Mouse (Mus musculus): ENCODE measurements around the gene Amacr.
"Not testable (repeated sequence)": the region's sequence is repeated elsewhere in the genome, so short reads cannot be mapped to it uniquely, and the experiment has no call there.

Amacr gene

DNA sequence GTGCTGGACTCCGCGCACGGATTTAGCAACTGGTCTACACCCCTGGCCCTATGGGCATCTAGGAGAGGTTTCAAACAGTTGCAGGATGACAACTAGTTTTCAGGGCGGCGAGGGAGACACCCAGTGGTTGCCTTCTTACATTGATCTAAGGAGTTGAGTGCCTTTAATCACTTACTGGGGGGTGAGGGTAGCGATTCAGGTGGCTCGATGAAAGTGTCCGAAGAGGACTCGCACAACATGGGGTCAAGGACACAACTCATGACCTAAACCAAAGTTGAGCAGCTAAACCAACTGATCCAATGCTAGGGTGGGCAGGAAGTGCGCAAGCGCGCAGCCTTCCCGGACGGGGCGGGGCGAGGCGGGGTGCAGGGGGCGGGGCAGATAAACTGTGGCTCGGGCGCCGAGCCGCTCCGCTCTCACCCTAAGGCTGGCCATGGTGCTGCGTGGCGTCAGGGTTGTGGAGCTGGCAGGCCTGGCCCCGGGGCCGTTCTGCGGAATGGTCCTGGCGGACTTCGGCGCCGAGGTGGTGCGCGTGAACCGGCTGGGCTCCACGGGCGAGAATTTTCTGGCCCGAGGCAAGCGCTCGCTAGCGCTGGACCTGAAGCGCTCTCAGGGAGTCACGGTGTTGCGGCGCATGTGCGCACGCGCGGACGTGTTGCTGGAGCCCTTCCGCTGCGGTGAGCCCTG, at the start of gene Amacr:
Gene Amacr, plus strand, starts transcription at position 380 of the 687 bp plus-strand sequence.
- peak; percentile 95 for DNase-seq

DNA sequence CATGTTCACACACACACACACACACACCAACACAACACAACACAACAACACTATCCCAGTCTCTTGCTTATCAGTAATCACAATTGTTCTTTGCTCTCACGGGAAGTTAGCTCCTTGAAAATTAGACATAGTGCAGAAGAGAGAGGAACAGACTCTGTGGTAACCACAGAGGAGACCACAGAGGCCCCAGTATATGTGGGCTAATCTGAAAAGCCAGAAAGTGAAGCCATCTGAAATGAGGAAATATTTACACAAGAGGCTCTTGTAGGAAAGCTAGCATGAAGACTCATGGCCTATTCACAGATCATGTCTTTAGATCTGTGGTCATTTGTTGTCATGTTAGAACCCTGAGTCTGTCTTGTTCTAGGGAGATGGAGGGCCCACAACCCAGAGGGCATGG, 47.6 kb upstream of the Amacr start:
- DNase-seq, result no peak

DNA sequence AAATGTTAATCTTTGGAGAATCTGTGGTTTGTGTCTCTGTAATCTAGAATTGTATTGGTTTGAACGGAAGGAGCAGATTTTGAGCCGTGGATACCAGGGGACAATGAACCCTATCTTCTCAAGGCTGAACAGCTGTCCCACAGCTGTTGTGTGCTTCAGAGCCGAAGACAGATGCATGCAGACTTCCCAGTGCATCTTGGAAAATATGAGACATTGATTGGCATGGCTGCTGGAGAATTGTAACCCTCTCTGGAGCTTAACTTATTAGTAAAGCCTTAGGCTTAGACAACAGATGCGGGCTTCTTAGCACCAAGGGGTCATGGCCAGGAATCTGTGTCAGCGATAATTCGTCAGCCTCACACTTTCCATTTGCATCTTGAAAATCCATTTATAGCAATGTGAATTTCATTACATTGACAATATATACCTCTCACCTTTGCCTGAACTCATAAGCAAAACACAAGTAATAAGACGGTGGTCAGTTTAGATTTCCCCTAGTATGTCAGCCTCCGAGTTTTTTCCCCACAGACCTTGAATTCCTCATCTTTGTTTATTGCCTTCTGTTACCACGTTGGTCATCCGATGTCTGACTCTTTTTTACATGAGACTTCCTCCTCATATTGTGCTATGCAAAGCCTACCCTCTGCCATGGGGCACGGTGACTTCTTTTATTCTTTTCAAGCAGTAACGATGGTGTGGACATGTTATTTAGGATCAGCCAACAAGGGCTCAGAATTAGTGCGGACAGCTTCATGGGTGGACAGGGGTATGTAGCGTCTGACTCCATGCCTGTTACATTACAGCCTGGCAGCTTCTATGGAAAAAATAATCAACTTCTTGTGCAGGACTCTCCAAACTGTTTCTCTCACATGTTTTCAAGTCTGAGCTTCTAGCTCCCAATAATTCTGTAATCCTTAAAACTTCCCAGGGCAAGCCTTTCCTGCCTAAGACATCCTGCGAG, 41.1 kb upstream of the Amacr start:
- DNase-seq, result no peak

DNA sequence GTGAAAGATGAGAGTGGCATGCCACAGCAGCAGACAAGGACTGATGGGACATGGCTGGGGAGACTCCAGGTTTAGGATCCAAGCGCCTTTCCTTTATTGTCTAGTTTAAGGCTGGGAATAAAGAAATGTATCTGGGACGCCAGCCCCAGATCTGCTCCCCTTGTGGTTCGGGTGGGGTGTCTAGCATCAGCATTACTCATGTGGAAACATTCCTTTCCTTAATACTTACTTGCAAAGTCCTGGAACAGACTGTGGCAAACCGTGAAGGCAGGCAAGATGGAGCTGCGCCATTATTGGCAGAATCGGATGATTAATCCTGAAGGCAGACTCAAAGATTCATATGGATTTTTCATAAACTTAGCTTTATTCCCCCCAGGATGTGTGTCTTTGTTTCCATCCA, 39.7 kb upstream of the Amacr start:
- DNase-seq, result no peak

DNA sequence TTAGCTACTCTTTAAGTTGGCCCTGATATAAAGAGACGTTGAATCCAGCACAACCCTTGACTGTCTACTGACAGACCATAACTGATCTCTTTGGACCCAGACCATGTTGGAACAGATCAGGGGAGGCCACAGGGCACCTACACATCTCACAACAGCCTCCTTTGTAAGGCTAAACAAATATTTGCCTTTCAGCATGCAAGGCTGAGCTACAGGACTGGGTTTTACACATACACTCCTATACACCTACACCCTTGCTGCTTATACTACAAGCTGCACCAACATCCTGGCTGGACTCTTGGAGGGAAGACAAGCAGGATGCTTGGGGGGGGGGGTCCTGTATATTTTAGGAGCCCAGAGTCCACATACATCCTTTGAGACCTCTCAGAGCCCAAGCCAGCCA, 33.7 kb upstream of the Amacr start:
- DNase-seq, result no peak

DNA sequence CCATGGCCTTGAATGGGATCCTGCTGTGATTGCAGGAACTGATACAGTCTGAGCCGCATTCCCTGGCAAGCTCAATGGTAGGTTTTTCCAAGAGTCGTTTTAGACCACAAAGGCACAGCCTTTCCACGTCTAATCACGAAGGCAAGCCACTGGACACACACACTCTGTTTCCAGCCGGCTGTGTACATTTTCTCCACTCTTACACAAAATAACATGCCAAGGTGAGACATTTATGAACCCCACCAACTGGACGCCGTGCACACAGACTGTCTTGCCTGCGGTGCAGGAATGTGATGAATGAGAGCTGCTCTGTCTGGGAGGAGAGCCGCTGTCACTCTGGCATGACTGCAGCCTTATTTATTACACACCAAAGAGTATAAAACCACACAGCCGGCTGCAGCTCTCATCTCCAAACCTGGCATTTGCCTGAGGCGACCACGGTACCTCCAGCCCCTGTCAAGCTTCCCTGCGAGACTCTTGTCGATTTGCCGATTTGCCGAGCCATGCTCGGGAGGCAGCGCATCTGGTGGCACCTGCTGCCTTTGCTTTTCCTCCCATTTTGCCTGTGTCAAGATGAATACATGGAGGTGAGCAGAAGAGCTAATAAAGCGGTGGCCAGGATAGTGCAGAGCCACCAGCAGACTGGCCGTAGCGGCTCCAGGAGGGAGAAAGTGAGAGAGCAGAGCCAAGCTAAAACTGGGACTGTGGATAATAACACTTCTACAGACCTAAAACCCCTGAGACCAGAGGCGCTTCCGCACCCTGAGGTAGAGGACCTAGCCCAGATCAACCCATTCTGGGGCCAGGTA, 29.4 kb upstream of the Amacr start, which contains the start of gene C1qtnf3:
Gene C1qtnf3, plus strand, starts transcription at position 382 of the 809 bp plus-strand sequence.
- peak; percentile 26 for DNase-seq

DNA sequence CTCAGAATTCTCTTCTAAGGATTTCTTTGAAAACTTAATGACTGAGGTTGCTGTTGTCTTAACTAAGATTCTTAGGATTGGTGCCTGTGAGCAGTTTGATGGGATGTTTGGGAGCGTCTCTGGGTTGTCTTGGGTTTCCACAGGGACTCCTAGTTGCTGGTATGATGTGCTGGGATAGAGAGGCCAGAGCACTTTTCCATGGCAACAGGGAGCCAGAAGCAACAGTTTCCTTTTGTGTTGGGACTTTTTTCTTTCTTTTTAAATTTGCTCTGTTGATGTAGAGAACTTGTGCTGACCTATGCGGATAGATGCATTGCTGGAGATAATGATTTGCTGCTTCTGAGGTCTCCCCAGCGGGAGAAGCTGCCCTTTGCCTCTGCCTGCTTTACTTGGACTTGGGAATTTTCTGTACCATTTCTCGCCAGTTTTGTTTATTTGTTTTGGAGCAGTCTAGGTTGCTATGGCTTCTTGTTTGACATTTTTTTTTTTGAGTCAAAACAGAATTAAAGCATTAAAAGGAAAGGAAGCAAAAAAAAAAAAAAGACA, 28.7 kb upstream of the Amacr start:
- peak; percentile 12 for DNase-seq

DNA sequence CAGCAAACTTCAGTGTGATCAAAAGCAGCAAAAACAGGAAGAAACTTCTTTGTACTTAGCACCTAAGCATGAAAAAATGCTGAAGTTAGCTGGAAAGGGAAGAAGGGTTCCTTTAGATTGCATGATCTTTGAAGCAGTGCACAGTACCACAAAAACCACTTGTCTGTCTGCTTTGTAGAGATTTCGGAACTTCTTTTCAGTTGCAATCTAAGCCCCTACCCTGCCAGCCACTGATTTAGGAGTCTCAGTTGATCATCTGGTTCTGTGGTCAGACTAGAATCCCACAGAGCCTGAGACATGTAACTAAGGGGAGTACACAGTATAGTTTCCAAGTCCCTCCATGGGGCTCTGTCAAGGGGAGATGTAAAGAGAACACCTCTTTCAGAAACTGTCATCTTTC, 28.1 kb upstream of the Amacr start:
- no peak for DNase-seq

DNA sequence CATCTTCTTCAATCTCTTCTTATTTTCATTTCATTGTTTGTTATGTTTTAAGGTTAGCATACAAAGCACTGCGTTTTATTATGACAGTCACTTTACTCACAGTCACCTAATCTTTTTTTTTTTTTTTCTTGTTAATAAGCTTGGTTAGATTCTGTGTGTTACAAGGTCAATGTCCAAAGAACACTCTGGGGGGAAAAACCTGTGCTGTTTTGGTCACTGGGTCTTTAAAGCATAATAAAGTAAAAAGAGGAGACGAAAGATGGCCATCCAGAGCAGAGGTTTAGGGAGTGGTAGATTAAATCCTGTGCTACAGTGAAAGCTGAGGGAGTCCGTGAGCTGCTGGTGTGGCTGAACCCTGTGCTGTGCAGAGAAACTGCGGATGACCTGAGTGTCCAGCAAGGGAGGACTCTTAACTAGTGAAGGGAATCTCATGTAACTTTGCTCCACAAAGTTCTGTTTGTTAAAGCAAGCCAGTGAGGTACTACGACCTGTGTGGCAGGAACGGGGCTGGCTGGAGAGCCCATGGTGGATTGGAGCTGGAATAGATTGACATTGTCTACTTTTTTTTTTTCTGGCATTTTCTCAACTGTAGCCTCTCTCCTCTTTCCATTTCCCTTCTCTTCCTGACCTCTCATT, 27.1 kb upstream of the Amacr start:
- DNase-seq, result no peak

DNA sequence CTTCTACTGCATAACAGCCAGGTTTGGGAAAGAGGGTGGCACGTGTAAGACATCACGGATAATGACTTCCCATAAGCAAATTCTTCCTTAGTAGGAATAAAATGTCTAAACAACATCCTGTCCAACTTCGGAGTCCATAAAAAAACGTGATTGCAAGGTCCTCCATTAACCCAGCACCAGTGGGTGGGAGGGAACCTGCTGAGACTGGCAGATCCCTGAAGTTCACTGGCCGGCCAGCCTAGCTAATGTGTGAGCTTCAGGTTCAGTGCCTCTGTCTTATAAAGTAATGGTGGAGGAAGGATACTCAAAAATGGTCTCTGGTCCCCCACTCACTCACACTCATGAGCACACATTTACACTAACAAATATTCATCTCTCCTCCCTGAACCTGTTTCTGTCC, 26.4 kb upstream of the Amacr start:
- no peak for DNase-seq

DNA sequence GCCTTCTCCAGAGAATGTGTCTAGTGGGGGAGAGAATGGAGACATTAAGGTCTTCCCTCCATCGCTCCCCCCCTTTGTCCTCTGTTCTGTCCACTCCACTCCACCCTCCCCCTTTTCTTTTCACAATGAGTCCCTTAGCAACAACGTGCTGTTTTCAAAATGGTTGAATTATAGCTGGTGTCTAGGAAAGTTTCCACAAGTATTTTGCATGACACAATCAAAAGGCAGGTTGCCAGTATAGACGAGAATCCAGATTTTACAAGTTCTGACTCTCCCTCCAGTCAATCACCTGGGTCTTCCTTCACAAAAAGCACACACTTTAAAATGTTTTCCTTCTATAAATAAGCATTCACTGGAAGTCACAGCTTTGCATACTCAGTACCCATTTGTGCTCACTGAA, 24.9 kb upstream of the Amacr start:
- DNase-seq, result no peak

DNA sequence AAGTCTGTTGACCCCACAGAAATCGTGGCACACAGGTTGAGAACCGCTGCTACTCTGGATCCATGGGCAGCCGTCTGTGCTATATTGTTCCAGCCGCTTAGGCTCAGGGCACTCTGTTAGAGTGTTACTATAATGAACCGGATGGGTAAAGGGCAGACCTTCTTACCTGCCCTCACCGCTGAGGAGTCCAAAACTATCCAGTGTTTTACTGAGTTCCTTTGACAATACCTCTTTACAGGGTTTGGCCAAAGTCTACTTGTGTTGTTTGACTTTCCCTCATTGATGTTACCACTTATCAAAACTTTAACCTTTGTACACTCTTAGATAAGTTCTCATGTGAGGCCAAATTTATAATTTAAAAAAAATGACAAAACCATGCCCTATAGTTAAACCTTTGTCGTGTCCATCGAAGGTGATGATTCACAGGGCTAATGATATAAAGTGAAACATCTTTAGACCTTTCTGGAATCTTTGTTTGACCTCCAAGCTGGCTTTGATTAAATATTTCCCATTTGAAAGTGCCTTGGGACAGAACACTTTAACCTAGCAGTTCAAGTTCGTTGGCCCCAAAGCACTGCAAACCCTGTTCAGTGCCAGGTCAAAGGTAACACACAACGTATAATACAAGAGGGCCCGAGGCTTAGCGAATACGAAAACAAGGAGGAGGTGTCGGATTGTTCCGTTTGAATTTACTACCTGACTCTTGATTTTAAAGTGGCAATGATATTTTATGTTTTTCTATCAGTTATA, 22.1 kb upstream of the Amacr start:
- DNase-seq, result no peak

DNA sequence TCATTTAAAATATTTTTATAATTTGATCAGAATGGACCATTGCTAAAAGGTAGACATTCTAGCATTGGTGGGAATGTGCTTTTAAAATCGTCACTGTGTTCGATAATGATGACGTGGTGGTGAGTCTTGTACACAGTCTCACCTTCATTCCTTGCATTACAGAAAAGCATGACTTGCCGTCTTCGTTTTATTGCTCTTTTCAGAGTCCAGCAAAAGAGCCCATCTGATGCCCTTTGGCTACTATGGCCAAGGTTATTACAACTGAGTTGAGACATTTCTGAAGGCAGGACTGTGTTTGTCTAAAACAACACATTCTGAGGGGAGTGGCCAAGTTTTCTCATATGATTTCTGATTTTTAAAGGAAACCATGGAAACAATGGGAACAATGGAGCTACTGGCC, 21.3 kb upstream of the Amacr start:
- no peak for DNase-seq

DNA sequence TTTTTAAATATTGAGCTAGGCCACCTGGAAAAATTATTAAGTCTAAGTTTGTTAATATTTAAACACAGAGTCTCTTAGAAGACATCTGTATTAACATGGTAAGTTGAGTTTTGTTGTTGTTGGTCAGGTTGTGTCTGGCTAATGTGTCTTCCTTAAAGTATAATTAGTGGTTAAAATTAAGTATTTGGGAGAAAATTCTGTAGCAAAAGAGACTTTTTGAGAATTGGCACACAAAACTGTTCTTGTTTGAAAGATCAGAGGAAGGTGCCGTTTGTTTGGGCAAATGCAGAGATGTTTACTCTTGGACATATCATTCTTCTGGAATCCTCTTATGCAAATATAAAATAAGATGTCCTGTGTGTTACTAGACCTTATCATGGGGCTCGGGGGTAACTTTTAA, 19.0 kb upstream of the Amacr start:
- DNase-seq, result no peak

DNA sequence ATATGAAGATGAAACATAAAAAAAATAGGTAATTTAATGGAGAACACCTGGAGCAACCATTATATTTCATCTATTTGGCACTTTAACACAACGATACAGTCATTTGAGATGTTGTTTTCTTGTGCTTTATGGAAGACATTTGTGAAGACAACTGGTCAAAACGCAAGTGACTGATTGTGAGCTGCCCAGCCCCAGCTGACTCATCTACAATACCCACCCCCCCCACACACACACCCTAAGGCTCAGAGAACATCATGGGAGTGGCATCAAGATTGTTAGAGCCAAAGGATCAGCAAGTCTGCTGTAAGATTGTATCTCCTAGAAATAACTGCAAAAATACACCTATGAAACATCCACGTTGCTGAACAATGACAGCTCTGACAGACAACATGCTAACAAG, 12.1 kb upstream of the Amacr start:
- DNase-seq, result no peak

DNA sequence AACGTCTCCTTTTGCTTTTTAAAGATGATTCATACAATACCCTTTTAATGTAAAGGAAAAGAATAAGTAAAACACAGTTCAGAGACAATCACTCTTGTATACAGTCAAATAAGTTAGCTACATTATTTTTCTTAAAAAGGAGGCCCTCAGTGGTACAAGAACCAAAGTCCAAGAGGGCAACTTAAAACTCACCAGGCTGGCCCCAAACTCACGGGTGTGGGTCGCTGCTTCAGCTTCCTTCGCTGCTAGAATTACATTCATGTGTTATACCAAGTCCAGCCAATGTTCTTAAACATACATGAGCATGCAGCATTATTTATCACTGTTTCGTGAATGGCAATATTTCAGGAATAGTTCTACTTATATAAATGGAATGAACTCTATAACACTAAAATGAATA, 10.8 kb upstream of the Amacr start:
- DNase-seq, result no peak

DNA sequence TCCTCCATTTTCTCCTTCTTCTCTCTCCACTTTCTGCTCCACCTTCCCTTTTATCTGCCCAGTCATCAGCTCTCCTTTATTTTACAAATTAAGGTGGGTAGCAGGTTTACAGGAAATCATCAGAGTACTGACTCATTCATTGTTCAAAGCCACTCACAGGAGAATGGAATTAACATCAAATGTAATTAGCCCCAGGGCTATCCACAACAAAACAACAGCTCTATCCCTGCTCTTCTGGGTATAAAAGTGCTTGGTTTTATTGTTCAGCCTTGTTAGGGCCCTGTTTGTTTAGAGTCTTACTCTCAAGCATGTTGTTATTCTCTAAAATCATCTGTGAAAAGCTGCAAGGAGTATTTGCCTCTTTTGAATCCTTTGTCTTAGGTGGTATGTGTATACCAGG, 4.4 kb upstream of the Amacr start:
- DNase-seq, result no peak

DNA sequence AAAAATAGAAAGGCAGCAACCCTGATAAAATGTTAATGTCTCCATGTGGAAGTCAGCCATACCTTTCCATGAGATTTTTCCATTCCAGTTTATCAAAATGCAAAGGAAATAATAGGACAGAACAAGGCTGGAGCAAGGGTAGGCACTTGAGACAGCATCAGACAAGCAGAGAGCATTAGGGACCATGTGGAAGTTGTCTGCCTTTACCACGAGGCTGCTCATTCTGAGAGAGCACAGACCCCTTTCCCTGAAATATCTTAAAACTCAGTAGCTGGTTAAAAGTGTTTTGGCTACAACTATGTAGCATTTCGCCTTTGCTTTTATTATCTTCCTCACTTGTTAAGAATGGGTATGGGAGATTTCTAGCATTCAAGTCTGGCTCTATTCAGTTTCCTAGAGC, 844 bp upstream of the Amacr start:
- no peak for DNase-seq

DNA sequence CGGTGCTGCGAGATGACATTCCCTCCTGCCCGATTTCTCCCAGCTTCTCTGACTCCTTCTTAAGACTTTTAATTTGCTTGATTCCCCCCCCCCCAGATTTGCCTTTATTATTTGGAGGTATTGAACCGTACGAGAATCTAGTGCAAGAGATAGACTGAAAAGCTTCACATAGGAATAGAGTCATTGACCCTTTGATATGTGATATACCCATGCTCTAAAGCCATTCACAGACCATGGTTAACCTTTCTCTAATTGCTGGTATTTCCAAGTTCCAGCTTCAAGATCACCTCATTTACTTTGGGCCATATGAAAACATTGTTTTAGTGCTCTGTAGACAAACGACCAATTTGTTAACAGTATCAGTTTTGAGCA, 494 bp downstream of the Amacr start:
- no peak for DNase-seq

DNA sequence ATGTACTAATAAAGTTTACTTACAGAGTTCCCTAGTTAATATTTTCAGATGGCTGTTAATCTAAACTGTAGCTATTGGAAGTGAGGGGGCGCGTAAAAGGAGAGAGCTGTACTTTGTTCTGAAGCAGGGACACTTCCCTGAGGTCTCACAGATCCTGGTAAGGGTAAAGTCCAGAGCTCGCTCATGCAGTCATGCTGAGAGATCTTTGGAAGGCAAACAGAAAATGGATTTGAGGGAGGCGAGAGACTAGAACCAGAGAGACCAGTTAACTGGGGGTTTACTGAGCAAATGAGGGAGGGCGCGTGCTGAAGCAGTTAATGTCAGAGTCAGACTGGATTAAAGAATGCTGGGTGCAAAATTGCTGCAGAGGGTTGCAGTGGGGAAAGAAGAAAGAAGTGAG, 4.2 kb downstream of the Amacr start:
- DNase-seq, result no peak

DNA sequence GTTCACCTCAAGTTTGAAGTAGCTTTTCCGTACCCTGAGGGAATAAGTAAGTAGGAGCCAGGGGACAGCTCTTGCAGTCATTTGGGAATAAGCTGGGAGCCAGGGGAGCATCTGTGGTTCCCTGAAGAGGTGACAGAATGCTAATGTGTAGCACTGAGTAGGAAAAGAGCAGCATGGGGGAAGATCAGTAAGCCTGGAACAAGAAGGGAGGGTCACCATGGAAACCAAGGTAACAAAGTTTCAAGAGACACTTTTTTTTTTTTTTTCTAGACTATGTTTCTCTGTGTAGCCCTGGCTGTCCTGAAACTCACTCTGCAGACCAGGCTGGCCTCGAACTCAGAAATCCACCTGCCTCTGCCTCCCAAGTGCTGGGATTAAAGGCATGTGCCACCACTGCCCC, 4.9 kb downstream of the Amacr start:
- DNase-seq, result not testable (repeated sequence)

DNA sequence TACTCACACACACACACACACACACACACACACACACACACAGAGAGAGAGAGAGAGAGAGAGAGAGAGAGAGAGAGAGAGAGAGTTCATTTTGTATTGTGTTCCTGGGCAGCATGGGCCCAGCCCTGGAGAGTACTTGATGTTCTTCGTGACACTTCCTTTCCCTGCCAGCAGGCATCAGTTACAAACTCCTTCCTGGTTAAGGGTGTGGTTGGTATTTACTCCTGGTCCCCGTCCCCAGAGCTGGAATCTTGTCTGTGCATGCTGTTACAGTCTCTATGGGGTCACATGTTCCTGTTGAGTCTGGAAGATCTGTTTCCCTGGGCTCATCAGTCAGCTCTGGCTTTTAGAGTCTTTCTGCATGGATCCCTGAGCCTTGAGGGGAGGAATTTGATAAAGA, 8.9 kb downstream of the Amacr start:
- DNase-seq, result no peak

All from embryo, embryonic 11 days (tissue).